Mouse (Mus musculus): ENCODE results near the gene Srpx2. TPM values are rescaled to one million over a fixed set of nuclear protein-coding genes. Genes with fewer than 3 reads are reported as not detected.

The Srpx2 gene
- 5.0 and 5.2 TPM in 2 replicates for polyA plus RNA-seq (2012; ENCODE audit: insufficient read depth, insufficient read length, missing spikeins)

- Histone ChIP-seq H3K27ac (replicated peaks; ENCODE audit: low read depth, low read length) (no peak within 1 kb of the TSS), H3K4me3 (ENCODE audit: insufficient read depth, low read depth, low read length) (peak within 1 kb of the TSS; percentile 14; the same call in 1 of the 2 replicates), H3K4me1 (ENCODE audit: control insufficient read depth, insufficient read depth, insufficient read length, low read length) (no peaks in the 10 kb centered on the region)
These were observed at the start of gene Srpx2 for GRCm38 (mm10) chrX:133908261-133908660. Gene Srpx2 (plus strand): TSS chrX:133908426.

GRCm38 (mm10) chrX:133869743-133870142 is 38.5 kb upstream of the Srpx2 start:
- H3K27ac ChIP-seq (replicated peaks; ENCODE audit: low read depth, low read length) = no peak overlapping the region
- no peak overlapping the region for H3K4me3 ChIP-seq (ENCODE audit: insufficient read depth, low read depth, low read length)
- H3K4me1 ChIP-seq (ENCODE audit: control insufficient read depth, insufficient read depth, insufficient read length, low read length) = no peaks in the 10 kb centered on the region

GRCm38 (mm10) chrX:133887308-133887707 is 20.9 kb upstream of the Srpx2 start:
- Histone ChIP-seq H3K27ac (replicated peaks; ENCODE audit: low read depth, low read length) (no peak overlapping the region), H3K4me3 (ENCODE audit: insufficient read depth, low read depth, low read length) (no peak overlapping the region), H3K4me1 (ENCODE audit: control insufficient read depth, insufficient read depth, insufficient read length, low read length) (no peaks in the 10 kb centered on the region)

DNA sequence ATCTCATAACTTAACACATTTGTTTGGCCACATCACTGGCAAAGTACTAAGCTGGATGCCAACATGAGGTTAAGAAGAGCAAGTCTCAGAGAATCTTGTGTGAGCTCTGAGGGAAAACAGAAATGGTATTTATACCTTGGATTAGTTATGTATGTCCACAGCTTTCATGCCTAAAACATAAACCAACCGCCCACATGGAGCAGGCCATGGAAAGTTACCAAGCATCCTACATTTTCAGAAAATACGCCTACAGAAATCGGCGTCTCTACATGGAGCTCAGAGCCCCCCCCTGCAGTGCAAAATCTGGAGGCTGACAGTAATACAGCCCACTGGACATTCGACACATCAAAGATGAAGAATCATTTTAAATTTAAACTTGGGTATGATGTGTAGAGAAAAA is 20.1 kb upstream of the Srpx2 start:
- no peaks in the 10 kb centered on the region for H3K4me1 ChIP-seq (ENCODE audit: control insufficient read depth, insufficient read depth, insufficient read length, low read length)
- no peak overlapping the region for H3K4me3 ChIP-seq (ENCODE audit: insufficient read depth, low read depth, low read length)
- no peak overlapping the region for H3K27ac ChIP-seq (replicated peaks; ENCODE audit: low read depth, low read length)

- H3K4me1 ChIP-seq (ENCODE audit: control insufficient read depth, insufficient read depth, insufficient read length, low read length) = no peaks in the 10 kb centered on the region
- H3K27ac ChIP-seq (replicated peaks; ENCODE audit: low read depth, low read length) = peak within 1 kb of the TSS; percentile 50; the same call in 1 of the 2 replicates
- H3K4me3 ChIP-seq (ENCODE audit: insufficient read depth, low read depth, low read length) = peak within 1 kb of the TSS; percentile 68
These were observed 10.1 kb upstream of the Srpx2 start, which contains the start of gene Tspan6 for GRCm38 (mm10) chrX:133898014-133898542. Gene Tspan6 (minus strand): TSS chrX:133898429.

- Histone ChIP-seq H3K4me1 (ENCODE audit: control insufficient read depth, insufficient read depth, insufficient read length, low read length) (no peaks in the 10 kb centered on the region), H3K4me3 (ENCODE audit: insufficient read depth, low read depth, low read length) (no peak overlapping the region), H3K27ac (replicated peaks; ENCODE audit: low read depth, low read length) (no peak overlapping the region)
These were observed 3.3 kb downstream of the Srpx2 start for GRCm38 (mm10) chrX:133911397-133912103.

- no peaks in the 10 kb centered on the region for H3K4me1 ChIP-seq (ENCODE audit: control insufficient read depth, insufficient read depth, insufficient read length, low read length)
- no peak overlapping the region for H3K27ac ChIP-seq (replicated peaks; ENCODE audit: low read depth, low read length)
- H3K4me3 ChIP-seq (ENCODE audit: insufficient read depth, low read depth, low read length) = no peak overlapping the region
These were observed 4.8 kb downstream of the Srpx2 start for GRCm38 (mm10) chrX:133913006-133913405.

DNA sequence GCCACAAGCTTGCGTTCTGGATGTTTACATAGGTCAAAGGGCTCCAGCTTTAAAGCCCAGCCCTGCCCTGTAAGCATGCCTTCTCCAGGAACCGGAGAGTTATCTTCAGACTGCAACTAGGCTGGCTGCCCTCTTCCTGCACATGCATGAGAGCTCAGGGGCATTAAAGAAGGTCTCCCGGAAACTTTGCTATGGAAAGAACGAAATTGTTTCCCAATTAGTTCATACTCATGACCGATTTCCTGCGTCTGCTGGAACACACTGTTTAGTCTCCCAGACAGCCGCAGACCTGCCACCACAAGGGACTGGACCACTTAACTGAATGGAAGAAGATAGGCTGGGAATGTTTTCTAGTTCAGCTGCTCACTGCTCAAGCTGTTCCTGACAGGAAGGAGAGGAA is 6.0 kb downstream of the Srpx2 start:
- Histone ChIP-seq H3K4me3 (ENCODE audit: insufficient read depth, low read depth, low read length) (no peak overlapping the region), H3K27ac (replicated peaks; ENCODE audit: low read depth, low read length) (peak overlapping the region; percentile 68)

GRCm38 (mm10) chrX:133921187-133921586 is 13.0 kb downstream of the Srpx2 start:
- H3K27ac ChIP-seq (replicated peaks; ENCODE audit: low read depth, low read length) = no peak overlapping the region
- no peak overlapping the region for H3K4me3 ChIP-seq (ENCODE audit: insufficient read depth, low read depth, low read length)
- H3K4me1 ChIP-seq (ENCODE audit: control insufficient read depth, insufficient read depth, insufficient read length, low read length) = no peaks in the 10 kb centered on the region

More for the DNA sequence above, 6.0 kb downstream of the Srpx2 start:
- H3K4me1 ChIP-seq (ENCODE audit: control insufficient read depth, insufficient read depth, insufficient read length, low read length) = no peaks in the 10 kb centered on the region

DNA sequence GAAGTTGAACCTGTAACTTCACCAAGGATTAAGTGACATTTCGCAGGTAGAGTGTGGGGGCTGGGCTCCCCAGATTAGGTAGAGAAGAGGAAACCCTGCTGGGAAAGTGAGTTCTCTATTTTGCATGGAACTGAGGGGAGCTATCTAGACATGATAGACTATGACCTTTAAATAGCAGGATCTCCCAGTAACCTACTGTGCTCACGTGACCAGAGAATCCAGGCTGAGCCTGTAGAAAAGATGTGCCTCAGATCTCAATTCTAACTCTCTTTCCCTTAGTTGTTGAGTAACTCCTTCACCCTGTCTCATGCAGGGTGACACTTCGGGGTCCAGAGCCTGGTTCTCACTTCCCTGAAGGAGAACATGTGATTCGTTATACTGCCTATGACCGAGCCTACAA is 18.5 kb downstream of the Srpx2 start:
- H3K4me1 ChIP-seq (ENCODE audit: control insufficient read depth, insufficient read depth, insufficient read length, low read length) = no peaks in the 10 kb centered on the region

GRCm38 (mm10) chrX:133931302-133932013 is 23.2 kb downstream of the Srpx2 start:
- no peak overlapping the region for H3K4me3 ChIP-seq (ENCODE audit: insufficient read depth, low read depth, low read length)
- H3K4me1 ChIP-seq (ENCODE audit: control insufficient read depth, insufficient read depth, insufficient read length, low read length) = no peaks in the 10 kb centered on the region
- no peak overlapping the region for H3K27ac ChIP-seq (replicated peaks; ENCODE audit: low read depth, low read length)

More for the DNA sequence above, 18.5 kb downstream of the Srpx2 start:
- H3K27ac ChIP-seq (replicated peaks; ENCODE audit: low read depth, low read length) = no peak overlapping the region
- H3K4me3 ChIP-seq (ENCODE audit: insufficient read depth, low read depth, low read length) = no peak overlapping the region

GRCm38 (mm10) chrX:133936605-133937225 is 28.5 kb downstream of the Srpx2 start:
- no peaks in the 10 kb centered on the region for H3K4me1 ChIP-seq (ENCODE audit: control insufficient read depth, insufficient read depth, insufficient read length, low read length)
- no peak overlapping the region for H3K4me3 ChIP-seq (ENCODE audit: insufficient read depth, low read depth, low read length)
- H3K27ac ChIP-seq (replicated peaks; ENCODE audit: low read depth, low read length) = no peak overlapping the region

- no peaks in the 10 kb centered on the region for H3K4me1 ChIP-seq (ENCODE audit: control insufficient read depth, insufficient read depth, insufficient read length, low read length)
- H3K27ac ChIP-seq (replicated peaks; ENCODE audit: low read depth, low read length) = no peak overlapping the region
- no peak overlapping the region for H3K4me3 ChIP-seq (ENCODE audit: insufficient read depth, low read depth, low read length)
These were observed 31.3 kb downstream of the Srpx2 start for GRCm38 (mm10) chrX:133939561-133939960.

- H3K4me1 ChIP-seq (ENCODE audit: control insufficient read depth, insufficient read depth, insufficient read length, low read length) = no peaks in the 10 kb centered on the region
- H3K4me3 ChIP-seq (ENCODE audit: insufficient read depth, low read depth, low read length) = no peak overlapping the region
- H3K27ac ChIP-seq (replicated peaks; ENCODE audit: low read depth, low read length) = no peak overlapping the region
These were observed 39.2 kb downstream of the Srpx2 start for GRCm38 (mm10) chrX:133947427-133947826.

DNA sequence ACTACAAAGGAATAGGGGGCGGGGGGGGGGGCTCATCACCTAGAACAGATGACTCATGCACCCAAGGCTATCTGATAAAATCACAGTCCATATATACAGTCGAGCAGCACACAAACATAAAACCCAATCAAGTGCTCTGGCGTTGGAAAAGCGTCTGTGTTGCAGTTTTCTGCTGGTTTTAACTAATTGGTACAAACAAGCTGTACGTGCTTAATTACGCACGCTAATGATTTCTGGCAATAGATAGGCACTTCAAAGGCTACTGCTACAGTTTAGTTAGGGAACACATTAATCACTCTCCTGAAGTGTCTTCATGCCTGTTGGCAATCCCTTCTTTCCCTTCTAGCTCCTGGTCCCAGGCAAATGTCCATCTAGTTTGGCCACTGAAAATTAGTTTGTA is 46.4 kb downstream of the Srpx2 start:
- Histone ChIP-seq H3K4me1 (ENCODE audit: control insufficient read depth, insufficient read depth, insufficient read length, low read length) (no peaks in the 10 kb centered on the region), H3K4me3 (ENCODE audit: insufficient read depth, low read depth, low read length) (no peak overlapping the region), H3K27ac (replicated peaks; ENCODE audit: low read depth, low read length) (no peak overlapping the region)

All from brown adipose tissue, adult 24 weeks (tissue).